Mouse (Mus musculus): ENCODE measurements around the gene Vav3.

DNA sequence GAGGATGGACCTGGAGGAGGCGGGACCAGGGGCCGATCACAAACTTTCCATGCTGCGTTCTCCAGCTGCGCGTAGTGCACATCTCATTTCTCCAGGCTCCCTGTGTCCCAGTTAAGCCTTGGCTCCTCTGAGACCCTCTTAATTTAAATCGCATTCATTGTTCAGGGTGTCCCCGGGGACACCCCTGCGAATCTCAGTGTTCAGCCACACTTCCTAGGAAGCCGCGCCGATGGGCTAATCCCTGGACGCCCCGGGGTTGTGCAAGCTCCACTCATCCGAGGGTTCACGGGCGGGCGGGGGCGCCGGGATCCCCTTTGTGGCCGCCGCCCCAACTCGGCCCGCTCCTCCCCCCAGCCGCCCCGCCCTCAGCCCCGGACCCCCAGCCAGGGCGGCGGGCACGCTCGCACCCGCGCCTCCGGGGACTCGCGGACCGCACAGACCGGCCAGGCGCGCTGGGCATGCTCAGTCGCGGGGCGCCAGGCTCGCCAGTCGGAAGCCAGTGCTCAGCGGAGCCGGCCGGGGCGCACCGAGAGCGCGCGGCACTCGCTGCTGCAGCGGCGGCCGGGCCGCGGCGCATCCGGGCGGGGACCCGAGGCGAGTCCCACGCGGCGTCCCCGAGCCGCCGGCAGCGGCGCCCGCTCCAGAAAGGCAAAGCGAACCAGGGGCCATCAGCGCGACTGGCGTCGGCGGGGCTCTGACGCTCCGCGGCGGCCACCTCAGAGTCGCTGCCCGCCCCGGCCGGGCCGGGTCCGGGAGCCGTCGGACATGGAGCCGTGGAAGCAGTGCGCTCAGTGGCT is at the start of gene Vav3:
- TF ChIP-seq CTCF (IDR thresholded peaks at IDR 0.05; ENCODE audit: low read depth, low read length) (no peak), EP300 (IDR thresholded peaks at IDR 0.05; ENCODE audit: insufficient read depth, low read depth, low read length) (no peak), POLR2A (IDR thresholded peaks at IDR 0.05; ENCODE audit: insufficient read depth, low read length) (no peak)
